Mouse (Mus musculus) retina, adult 2 months (tissue): ENCODE results near the gene Hbq1a.
"Not testable (repeated sequence)": the region's sequence is repeated elsewhere in the genome, so short reads cannot be mapped to it uniquely, and the experiment has no call there.

Source experiments
- DNase-seq: peaks from one replicate; pipeline ENCODE4 v3.0.0-alpha.2; 2012; ENCODE audit warnings: low read depth, low spot score

The Hbq1a gene

DNA sequence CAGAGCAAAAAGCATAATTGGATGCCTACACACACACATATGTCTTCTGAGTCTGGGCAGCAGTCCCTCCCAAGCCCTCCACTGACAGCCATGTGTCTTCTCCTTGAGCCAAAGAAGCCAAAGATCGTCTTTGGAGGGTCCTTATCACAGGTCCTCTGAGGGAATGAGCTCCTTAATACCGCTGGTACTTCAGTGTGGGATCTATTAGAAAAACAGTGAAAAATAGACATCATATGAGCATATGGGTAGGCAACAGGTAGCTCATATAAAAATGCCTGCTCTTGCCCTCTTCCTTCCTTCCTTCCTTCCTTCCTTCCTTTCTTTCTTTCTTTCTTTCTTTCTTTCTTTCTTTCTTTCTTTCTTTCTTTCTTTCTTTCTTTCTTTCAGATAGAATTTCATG is 15.3 kb upstream of the Hbq1a start:
- DNase-seq = not testable (repeated sequence)

DNA sequence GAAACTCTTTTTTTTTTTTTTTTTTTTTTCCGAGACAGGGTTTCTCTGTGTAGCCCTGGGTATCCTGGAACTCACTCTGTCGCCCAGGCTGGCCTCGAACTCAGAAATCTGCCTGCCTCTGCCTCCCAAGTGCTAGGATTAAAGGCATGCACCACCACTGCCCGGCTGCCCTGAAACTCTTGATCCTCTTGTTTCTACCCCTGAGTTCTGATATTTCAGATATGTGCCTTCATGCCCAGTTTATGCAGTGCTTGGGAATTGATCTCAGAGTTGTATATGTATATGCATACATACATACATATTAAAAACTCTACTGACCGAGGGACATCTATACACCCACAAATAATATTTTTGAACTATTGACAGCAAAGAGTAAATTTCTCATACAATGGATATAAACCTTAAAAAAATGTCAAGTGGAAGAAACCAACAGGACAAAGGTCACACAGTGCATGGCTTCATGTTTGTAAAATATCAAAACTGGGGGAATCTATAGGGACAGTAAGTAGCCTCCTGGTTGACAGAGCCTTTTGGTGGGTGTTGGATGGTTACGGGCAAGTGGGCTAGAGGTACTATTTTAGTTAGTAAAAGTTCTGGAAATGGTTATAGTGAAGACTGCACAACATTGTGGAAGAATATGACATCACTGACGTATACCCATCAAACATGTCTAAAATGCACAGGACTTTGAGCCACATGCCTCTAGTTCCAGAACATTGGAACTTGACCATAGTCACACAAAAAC is 14.7 kb upstream of the Hbq1a start:
- DNase-seq = no peak

DNA sequence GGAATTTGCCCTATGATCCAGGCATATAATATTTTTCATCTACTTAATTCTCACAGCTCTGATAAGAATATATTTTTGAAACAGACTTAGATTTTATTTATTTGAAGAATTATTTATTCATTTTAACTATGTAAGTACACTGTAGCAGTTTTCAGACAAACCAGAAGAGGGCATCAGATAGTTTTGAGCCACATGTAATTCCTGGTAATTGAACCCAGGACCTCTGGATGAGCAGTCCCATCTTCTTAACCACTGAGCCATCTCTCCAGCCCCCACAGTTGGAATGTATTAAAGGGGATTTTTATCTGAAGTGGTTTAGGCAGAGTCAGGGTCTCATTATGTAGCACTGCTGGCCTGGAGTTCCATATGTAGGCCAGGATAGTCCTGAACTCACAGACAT is 14.0 kb upstream of the Hbq1a start:
- not testable (repeated sequence) for DNase-seq

DNA sequence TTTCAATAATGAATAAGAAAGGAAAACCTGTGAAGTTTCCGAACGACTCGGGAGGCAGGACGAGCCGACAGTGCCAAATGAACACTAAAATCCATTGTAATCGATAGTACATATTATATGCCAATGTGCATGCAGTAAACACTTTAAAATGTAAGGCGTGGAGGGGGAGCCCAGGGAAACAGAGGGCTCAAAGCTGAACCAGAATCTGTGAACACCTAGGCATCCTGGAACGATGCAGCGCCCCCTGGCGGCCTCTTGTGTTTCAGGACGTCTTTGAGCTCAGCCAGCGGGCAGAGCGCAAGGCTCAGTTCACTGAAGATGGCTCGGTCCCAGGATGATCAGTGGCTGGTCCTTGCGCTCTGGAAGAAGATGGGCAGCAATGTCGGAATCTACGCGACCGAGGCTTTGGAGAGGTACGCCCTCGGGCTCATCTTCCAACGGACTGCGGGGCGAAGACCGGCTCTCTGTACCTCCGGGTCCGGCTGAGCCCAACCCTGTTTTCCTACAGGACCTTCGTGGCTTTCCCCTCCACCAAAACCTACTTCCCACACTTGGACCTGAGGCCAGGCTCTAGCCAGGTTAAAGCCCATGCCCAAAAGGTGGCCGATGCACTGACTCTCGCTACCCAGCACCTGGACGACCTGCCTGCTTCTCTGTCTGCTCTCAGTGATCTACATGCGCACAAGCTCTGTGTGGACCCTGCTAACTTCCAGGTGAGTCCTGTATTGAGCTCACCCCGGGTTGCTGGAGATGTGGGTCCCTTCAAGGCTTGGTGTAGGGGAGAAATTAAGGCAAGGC is 13.0 kb upstream of the Hbq1a start, which contains the start of gene Hbq1b:
Gene Hbq1b (plus strand): TSS at position 271 of the 798 bp plus-strand sequence.
- not testable (repeated sequence) for DNase-seq

DNA sequence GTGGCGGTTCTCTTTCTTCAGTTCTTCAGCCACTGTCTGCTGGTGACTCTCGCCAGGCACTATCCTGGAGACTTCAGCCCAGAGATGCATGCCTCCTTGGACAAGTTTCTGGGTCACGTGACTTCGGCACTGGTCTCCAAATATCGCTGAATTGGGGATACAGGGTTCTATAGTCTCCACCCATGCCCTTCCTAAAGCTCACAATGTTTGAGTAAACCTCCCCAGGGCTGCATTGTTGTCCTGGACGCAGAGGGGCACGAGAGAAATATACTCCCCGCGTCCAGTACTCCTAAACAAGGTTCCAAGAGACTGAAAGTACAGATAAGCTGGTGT is 12.4 kb upstream of the Hbq1a start:
- DNase-seq = no peak

DNA sequence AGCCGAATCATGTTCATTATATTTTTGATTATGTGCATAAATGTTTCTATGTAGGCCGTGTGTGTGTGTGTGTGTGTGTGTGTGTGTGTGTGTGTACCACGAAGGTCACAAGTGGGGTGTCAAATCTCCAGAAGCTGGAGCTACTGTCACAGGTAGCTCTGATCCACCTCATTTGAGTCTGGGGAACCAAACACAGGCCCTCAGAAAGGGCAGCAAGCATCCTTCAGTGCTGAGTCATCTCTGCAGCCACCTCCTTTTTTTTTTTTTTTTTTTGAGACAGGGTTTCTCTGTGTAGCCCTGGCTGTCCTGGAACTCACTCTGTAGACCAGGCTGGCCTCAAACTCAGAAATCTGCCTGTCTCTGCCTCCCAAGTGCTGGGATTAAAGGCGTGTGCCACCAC is 7.0 kb upstream of the Hbq1a start:
- DNase-seq = not testable (repeated sequence)

DNA sequence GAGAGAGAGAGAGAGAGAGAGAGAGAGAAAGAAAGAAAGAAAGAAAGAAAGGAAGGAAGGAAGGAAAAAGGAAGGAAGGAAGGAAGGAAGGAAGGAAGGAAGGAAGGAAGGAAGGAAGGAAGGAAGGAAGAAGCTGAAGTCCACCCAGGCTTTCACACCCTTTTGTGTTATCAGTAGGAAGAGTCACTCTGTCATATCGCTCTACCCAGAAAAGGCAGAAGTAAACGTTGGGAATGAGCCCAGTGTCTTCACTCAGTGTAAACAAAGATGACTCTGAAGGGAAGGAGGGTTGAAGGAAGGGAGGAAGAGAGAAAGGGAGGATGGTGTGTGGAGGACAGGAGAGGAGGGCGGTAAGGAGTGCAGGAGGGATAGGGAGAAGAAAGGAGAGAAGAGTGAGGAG is 6.4 kb upstream of the Hbq1a start:
- DNase-seq = not testable (repeated sequence)

DNA sequence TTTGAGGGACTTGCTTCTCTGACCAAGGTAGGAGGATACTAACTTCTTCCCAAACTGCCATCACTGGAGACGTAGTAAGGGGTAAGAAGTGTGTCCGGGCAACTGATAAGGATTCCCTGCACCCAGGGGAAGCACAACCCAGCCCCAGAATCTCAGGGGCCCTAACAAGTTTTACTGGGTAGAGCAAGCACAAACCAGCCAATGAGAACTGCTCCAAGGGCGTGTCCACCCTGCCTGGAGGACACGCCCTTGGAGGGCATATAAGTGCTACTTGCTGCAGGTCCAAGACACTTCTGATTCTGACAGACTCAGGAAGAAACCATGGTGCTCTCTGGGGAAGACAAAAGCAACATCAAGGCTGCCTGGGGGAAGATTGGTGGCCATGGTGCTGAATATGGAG is 3.7 kb upstream of the Hbq1a start, which contains the start of gene Hba-a2:
Gene Hba-a2 (plus strand): TSS at position 287 of the 400 bp plus-strand sequence.
- DNase-seq = not testable (repeated sequence)

DNA sequence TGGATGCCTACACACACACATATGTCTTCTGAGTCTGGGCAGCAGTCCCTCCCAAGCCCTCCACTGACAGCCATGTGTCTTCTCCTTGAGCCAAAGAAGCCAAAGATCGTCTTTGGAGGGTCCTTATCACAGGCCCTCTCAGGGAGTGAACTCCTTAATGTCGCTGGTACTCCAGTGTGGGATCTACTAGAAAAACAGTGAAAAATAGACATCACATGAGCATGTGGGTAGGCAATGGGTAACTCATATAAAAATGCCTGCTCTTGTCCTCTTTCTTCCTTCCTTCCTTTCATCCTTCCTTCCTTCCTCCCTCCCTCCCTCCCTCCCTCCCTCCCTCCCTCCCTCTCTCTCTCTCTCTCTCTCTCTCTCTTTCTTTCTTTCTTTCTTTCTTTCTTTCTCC is 2.5 kb upstream of the Hbq1a start:
- not testable (repeated sequence) for DNase-seq

DNA sequence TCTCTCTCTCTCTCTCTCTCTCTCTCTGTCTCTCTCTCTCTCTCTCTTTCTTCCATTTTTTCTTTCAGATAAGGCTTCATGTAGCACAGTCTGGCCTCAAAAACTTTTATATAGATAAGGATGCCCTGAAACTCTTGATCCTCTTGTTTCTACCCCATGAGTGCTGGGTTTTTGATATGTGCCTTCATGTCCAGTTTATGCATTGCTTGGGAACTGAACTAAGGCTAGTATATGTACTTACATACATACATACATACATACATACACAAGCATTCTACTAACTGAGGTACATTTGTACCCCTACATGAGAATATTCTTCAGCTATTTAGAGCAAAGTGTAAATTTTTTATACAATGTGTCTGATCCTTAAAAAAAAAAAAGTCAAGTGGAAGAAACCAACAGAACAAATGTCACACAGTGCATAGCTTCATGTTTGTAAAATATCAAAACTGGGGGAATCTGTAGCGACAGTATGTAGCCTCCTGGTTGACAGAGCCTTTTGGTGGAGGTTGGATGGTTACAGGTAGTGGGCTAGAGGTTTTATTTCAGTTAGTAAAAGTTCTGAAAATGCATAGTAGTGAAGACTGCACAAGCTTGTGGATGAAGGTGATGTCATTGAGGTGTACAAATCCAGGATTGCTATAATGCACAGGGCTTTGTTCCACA is 1.9 kb upstream of the Hbq1a start:
- no peak for DNase-seq

DNA sequence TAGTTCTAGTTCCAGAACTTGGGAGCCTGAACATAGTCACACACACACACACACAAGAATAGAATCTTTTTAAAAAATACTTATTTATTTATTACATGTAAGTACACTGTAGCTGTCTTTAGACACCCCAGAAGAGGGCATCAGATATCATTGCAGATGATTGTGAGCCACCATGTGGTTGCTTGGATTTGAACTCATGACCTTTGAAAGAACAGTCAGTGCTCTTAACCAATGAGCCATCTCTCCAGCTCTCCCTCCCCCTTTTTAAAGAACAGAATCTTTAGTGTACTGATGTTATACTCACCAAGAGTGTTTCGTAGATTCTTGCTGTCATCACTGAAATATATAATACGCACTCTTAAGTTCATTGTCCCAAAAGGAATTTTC is 1.3 kb upstream of the Hbq1a start:
- DNase-seq = no peak

DNA sequence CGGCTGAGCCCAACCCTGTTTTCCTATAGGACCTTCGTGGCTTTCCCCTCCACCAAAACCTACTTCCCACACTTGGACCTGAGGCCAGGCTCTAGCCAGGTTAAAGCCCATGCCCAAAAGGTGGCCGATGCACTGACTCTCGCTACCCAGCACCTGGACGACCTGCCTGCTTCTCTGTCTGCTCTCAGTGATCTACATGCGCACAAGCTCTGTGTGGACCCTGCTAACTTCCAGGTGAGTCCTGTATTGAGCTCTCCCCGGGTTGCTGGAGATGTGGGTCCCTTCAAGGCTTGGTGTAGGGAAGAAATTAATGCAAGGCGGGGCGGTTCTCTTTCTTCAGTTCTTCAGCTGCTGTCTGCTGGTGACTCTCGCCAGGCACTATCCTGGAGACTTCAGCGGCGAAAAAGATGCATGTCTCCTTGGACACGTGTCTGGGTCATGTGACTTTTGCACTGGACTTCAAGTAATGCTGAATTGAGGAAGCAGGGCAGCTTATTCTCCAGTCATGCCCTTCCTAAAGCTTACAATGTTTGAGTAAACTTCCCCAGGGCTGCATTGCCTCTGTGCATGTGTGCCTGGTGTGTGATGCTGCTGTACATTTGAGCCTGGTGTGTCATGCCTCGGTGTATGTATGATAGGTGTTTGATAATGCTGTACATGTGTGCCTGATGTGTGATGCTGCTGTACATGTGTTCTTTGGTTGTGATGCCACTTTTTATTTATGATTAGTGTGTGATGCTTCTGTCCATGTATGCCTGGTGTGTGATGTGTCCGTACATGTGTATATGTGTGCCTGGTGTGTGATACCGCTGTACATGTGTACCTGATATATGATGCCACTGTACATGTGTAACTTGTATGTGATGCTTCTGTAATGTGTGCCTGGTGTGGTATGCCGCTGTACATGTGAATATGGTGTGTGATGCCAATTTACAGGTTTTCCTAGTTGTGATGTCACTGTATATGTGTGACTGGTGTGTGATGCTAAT is 704 bp downstream of the Hbq1a start:
- no peak for DNase-seq

DNA sequence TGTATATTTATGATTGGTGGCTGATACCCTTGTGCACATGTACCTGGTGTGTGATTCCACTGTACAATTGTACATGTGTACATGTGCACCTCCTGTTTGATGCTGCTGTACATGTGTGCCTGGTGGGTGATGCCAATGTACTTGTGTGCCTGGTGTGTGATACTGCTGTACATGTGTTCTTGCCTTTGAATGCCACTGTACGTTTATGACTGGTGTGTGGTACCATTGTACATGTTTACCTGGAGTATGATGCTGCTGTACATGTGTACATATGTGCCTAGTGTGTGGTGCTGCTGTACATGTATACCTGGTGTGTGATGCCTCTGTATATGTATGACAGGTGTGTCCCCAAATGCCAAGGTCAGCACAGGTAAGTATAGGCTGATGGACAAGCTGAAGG is 1.6 kb downstream of the Hbq1a start:
- no peak for DNase-seq

DNA sequence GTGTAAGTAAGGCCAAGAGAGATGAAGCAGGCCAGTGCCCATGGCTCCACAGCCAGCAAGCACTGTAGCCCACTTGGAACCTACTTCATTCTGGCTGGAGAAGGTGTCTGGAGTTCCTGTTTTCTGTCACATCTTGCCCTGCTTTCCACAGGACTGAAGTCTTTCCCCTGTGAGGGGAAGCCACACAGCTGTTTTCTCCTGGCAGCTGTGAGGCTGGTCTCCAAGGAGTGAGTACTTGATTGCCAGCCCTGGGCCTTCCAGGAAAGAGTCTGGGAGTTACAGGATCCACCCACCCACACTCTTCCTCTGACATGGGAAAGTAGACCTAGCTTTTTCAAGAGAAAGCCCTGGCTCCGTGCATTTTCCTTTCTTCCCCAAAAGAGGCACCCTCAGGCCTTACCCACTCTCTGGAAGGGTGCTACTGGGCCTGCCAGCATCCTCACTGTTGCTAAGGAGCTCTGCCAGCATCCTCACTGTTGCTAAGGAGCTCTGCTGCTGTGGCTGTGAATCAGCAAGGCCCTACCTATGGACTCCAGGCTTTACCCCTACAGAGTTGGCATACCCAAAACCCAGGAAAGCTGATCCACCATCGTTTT is 3.1 kb downstream of the Hbq1a start:
- no peak for DNase-seq

DNA sequence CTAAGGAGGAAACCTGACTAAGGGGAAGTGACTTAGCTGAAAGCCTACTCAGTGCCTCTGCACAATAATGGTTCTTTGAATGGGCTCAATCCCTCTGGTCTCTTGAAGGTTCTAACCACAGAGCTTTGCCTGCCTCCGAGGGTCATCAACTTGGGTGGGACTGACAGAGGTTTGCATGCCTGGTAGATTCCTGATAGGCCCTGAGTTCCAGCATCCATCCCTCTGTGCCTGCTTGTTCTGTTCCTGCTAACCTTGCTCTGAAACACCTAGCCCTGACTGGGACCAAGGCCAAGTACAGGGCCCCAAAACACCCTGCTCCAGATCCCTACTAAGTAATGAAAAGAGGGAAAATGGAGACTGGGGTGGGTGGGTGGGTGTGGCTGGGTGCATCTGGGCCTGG is 3.6 kb downstream of the Hbq1a start:
- DNase-seq = no peak

DNA sequence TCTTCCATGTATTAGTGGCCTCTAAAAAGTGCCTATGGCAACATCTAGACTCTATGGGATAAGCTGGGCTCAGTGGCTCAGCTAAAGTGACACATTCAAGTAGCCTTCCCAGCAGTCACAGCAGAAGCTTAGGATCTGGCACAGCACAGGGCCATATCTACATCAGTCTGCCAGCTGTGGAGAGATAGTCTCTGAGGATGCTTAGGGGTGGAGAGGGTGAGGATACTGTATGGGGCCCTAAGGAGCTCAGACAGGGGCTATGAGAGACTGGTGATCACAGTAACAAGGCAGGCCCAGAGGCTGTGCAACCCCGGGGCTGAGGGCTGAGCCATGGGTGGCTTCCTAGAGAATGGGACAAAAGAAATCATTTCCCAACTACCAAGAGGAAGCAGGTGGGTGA is 7.1 kb downstream of the Hbq1a start:
- DNase-seq = no peak

DNA sequence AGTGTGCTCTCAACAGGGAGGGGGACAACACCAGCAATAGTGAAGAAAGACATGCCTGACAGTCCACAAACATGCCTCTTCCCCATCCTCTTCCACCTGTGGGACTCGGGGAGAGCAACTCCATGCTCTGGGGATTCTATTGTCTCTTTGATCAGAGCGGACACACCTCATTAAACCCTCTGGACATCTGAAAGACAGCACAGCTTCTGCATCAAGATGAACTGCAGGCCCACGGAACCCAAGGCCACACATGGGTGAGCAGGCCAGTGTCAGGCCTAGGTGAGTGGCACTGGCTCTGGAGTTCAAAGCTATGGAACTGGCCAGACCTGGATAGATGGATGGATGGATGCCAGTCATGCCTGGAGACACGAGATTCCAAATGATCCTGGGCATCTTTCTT is 9.6 kb downstream of the Hbq1a start:
- no peak for DNase-seq

DNA sequence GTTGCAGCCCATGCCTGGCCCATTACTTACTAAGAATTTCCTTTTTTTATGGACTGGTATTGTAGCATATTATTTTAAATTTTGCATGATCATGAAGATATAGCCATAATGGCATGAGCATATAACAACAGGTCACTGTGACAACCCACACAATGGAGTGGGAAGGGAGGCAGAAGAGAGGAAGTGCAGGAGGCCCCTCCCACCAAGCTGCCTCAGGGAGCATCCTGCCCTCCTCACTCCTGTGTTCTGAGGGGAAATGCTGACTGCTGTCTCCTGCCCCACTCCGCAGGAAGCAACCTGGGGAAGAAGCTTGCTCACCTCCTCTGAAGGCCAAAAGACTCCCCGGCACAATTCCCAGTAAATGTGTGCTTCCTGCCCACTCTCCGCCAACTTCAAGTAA is 10.1 kb downstream of the Hbq1a start:
- DNase-seq = no peak

DNA sequence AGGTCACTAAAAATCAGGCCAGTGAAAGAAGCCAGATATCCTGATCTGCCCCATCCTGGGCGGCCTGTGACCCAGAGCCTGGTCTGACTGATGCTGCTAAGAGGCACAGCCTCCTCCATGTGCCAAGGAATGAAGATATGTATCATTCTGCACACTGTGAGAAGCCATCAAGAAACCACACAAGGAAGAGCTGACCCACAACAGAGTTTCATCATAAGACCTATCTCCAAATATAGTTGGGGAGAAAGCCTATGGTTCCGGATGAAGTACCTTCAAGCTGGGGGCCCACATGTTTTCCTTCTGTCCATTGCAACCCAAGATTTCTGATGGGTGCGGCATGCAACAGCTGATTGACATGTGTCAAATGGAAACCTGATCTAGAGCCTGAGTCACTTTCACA is 16.1 kb downstream of the Hbq1a start:
- no peak for DNase-seq

DNA sequence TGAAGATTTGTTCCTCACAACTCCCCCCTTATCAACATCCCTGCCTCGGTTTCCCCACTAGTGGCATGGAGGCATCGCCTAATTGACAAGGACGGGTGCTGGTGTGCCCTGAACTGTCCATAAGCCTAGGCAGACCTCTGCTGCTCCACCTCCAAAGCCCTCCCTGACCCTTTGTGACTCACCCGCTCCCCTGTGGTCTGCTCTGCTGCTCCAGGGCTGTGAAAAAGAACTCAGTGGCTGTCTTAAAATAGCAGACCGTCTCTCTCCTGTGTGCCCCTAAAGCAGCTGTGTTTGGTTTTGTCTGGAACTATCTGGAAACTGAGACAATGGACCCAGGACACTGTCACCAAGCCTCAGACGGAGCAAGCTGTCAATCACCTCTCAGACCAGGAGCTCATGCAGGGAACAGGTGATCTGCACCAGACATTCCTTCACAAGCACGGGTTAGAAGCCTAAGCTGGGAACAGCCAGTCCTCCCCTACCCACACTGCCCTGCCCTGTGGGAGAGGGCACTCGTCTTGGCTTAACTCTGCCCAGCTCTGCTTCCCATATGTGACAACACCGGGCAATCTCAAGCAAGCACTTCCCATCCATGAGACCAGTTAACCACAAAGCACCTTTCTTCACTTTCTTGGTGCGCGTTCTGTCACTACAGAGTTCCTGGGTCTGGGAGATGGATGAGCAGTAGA is 20.8 kb downstream of the Hbq1a start:
- no peak for DNase-seq
